Mouse (Mus musculus) bone marrow, adult 2 months (tissue): ENCODE measurements around the gene Pilra.

Source experiments
- CTCF ChIP-seq: fragments of 200-500 bp; IDR thresholded peaks from 2 replicates; pipeline ENCODE4 v1.5.1; 2011; ENCODE audit warnings: low read length, control low read depth; ENCODE audit not compliant: control insufficient read depth, insufficient read depth
- POLR2A ChIP-seq: fragments of 200-500 bp; IDR thresholded peaks from 2 replicates; pipeline ENCODE4 v1.6.1; 2011; ENCODE audit warnings: low read depth, mild to moderate bottlenecking, control low read depth, low read length, borderline replicate concordance; ENCODE audit not compliant: control insufficient read depth

DNA sequence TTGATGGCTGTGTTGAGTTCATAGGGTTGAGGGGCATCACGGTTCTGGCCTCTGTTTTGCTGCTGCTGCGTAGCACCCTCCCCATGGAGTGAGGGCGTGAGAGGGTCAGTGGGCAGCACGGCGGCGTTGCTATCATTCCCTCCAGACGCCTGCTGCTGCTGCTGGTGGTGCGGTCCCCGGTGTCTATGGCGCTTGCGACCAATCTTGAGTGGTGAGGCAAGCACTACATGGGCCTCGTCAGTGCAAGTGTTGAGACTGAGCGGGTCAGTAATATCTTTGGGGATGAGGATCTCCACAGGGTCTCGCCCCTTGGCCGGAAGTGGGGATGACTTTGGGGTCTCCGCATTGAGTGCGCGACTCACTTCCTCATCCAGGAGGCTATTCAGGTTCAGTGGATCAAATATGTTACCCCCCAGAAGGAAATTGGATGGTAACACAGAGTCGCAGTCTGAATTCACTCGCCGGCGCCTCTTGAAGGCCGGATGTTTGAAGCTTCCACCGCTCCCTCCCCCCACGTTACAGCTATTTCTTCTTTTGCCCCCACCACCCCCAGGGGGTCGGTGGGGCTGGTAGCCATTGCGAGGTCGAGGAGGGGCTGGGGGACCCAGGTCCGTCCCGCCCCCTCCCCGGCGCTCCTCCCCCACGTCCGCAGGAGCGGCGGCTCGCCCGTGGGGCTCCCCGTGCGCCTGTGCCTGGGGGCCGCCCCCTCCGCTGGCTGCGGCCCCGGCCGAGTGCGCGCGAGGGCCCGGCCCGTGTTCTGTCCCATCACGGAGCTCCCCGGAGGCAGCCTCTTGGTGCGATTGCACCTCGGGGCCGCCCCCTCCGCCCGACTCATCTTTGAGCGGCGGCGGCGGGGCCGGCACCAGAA lies 50.7 kb downstream of the Pilra start:
- no peak for TF ChIP-seq CTCF
- TF ChIP-seq POLR2A: no peak; the same call in 1 of the 2 replicates
